Mouse (Mus musculus): ENCODE data around the gene Col4a6. TPM values are rescaled to one million over a fixed set of nuclear protein-coding genes. Genes with fewer than 3 reads are reported as not detected.

Gene Col4a6
- total and polyA plus RNA-seq, 3 experiments: 1.4 to 2.5 (median 2.0) TPM

- Histone ChIP-seq H3K27me3 (ENCODE audit: control insufficient read depth, insufficient read depth, low read length) (no peaks in the 10 kb centered on the region), H3K9ac (ENCODE audit: low read depth, low read length) (no peak overlapping the region), H3K4me1 (ENCODE audit: control insufficient read depth, insufficient read depth, low read length) (no peaks in the 10 kb centered on the region), H3K79me2 (replicated peaks; ENCODE audit: control insufficient read depth, insufficient read depth, low read length) (no peaks in the 10 kb centered on the region), H3K36me3 (ENCODE audit: control insufficient read depth, insufficient read depth, low read length) (no peaks in the 10 kb centered on the region), H3K4me3 (no peak overlapping the region), H3K27ac (no peak overlapping the region)
- no peak for DNase-seq
- intact Hi-C loops (cut with DNase I): no loop called here
- TF ChIP-seq POLR2A (IDR thresholded peaks at IDR 0.05; ENCODE audit: insufficient read depth, low read depth, low read length) (no peak), EP300 (IDR thresholded peaks at IDR 0.05; ENCODE audit: insufficient read depth, low read depth, low read length) (no peak), CTCF (IDR thresholded peaks at IDR 0.05) (no peak)
Measured at GRCm38 (mm10) chrX:141150290-141150689, 323.6 kb downstream of the Col4a6 start.

DNA sequence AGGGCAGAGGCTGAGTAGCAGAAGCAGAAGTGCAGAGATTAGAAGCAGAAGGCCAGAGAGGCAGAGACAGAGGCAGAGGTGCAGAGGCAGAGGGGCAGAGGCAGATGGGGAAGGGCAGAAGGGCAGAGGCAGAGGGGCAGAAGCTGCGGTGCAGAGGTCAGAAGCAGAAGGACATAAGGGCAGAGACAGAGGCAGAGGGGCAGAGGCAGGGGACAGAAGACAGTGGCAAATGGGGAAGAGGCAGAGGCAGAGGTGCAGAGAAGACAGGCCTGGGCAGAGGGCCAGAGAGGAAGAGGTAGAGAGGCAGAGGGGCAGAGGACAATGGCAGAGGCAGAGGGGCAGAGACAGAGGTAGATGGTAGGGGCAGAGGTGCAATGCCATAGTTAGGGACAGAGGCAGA is 324.2 kb downstream of the Col4a6 start:
- H3K4me1 ChIP-seq (ENCODE audit: control insufficient read depth, insufficient read depth, low read length): no peaks in the 10 kb centered on the region
- no peak overlapping the region for H3K27ac ChIP-seq

More for the DNA sequence above, 324.2 kb downstream of the Col4a6 start:
- Histone ChIP-seq H3K9ac (ENCODE audit: low read depth, low read length) (no peak overlapping the region), H3K36me3 (ENCODE audit: control insufficient read depth, insufficient read depth, low read length) (no peaks in the 10 kb centered on the region), H3K79me2 (replicated peaks; ENCODE audit: control insufficient read depth, insufficient read depth, low read length) (no peaks in the 10 kb centered on the region), H3K4me3 (no peak overlapping the region), H3K27me3 (ENCODE audit: control insufficient read depth, insufficient read depth, low read length) (no peaks in the 10 kb centered on the region)
- 78% methylated on average over 1 of the region's 1 CpGs for WGBS
- DNase-seq: no peak
- intact Hi-C loops (cut with DNase I): no loop called here
- TF ChIP-seq CTCF (IDR thresholded peaks at IDR 0.05) (no peak), EP300 (IDR thresholded peaks at IDR 0.05; ENCODE audit: insufficient read depth, low read depth, low read length) (no peak), POLR2A (IDR thresholded peaks at IDR 0.05; ENCODE audit: insufficient read depth, low read depth, low read length) (no peak)

Other genes starting within 250 kb of the Col4a6 start
- 10 to 100 TPM; 20.7 to 24.7 TPM for gene Col4a5, start 1.3 kb upstream of the Col4a6 start, total RNA-seq (2021)
- 14.0 and 21.1 TPM in 2 replicates for gene Col4a5, start 1.3 kb upstream of the Col4a6 start, polyA plus RNA-seq (2012; rRNA removed)

Data from heart, adult 2 months (tissue).